Mouse (Mus musculus): ENCODE data around the gene Trim7.
"Not testable (repeated sequence)": the region's sequence is repeated elsewhere in the genome, so short reads cannot be mapped to it uniquely, and the experiment has no call there.

Trim7 gene

GRCm38 (mm10) chr11:48874465-48874864 lies 48.5 kb downstream of the Trim7 start:
- DNase-seq (ENCODE audit: inconsistent age in 2 of 2, low spot score in 1 of 2) = peak; percentile 48 to 87

GRCm38 (mm10) chr11:48875343-48875837 lies 49.5 kb downstream of the Trim7 start:
- not testable (repeated sequence) for DNase-seq (ENCODE audit: inconsistent age in 2 of 2, low spot score in 1 of 2)

DNA sequence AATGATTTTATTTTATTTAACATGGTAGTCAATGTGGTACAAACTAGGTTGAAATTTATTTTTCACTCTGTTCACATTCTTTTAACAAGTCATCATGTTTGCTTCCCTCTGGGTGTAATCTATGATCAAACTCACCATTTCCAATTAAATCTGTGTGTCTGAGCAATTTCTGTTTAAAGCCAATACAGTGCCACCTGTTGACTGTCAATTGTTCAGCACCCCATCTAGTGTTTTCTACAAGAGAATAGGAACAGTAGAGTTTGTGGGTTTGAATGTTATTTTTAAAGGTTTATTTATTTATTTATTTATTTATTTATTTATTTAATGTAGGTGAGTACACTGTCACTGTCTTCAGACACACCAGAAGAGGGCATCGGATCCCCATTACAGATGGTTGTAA lies 50.7 kb downstream of the Trim7 start:
- no peak for DNase-seq (ENCODE audit: inconsistent age in 2 of 2, low spot score in 1 of 2)

DNA sequence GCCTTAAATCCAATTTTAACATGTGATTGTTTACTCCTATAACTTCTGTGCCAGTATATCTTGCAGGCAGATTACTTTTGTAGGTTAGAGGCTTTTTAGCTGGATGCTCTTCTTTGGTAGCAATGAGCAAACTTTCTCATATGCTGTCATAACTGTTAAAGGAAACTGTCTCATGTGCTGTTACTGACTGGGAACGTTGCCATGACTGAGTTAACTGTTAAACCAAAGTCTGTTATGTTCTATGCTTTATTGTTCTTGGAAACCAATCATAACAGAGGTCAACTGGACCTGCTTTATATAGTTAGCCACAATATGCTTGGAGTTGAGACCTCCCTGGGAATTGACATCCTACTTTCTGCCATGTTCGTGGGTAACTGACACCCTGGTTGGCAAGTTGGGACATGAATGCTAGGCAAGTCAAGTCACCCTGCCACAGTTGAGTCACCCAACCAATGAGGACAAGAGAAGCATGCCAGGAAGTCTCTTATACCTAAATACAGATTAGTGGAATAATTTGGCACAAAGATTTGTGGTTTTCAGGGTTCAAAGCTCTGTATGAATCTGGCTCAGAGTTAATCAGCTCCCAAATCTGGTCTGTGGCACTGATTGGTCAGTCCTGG lies 73.0 kb downstream of the Trim7 start:
- no peak for DNase-seq (ENCODE audit: inconsistent age in 2 of 2, low spot score in 1 of 2)

GRCm38 (mm10) chr11:48900654-48901566 lies 75.0 kb downstream of the Trim7 start:
- peak in 1 of 2 experiments; percentile 27 for DNase-seq (ENCODE audit: inconsistent age in 2 of 2, low spot score in 1 of 2)

DNA sequence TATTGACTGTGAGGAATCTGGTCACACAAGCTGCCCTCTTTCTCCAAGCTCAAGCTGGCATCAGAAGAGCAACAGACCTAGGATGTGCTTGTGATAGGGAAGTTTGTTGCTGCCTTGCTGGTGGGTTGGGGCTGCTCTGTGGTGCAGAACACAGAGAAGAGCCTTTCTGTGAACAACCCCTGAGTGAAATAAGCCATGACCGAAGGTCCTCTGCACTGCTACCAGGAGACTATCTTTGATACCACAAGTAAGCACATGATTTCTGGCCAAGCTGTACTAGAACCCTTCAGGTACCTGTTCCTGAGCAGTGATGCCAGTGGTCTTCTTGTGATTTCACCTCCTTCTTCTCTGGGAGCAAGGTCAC lies 75.6 kb downstream of the Trim7 start:
- not testable (repeated sequence) for DNase-seq (ENCODE audit: inconsistent age in 2 of 2, low spot score in 1 of 2)

Measured in adrenal gland, adult (tissue).